9 mouse cellular contexts compared by ENCODE assay signal in genomic region chr7:101382378-101382777, GRCm38 (mm10). TPM values are rescaled to one million over a fixed set of nuclear protein-coding genes. Genes with fewer than 3 reads are reported as not detected.
DNase-seq lines count a peak whose midpoint lies in the region; ATAC-seq and TF ChIP-seq lines count a peak whose summit lies in the region.
"Had no signal": no experiment of that assay in that cellular context is flagged by ENCODE, and none has a peak within 500 bp of the region (broad histone marks: within the 10 kb centered on the region; RNA-seq: fewer than 3 reads in every experiment).

No protein-coding gene starts in this region.

- 78% methylated on average over 8 of the region's 8 CpGs for WGBS in forebrain, embryonic 13.5 days
- WGBS in forebrain, embryonic 14.5 days, result 75% methylated on average over 8 of the region's 8 CpGs
- 60% methylated on average over 8 of the region's 8 CpGs for WGBS in kidney, postnatal 0 days
- 32% methylated on average over 8 of the region's 8 CpGs for WGBS in spleen, adult 2 months

- no peaks in the 10 kb centered on the region for H3K36me3 ChIP-seq in forebrain, embryonic 13.5 days (ENCODE audit: poor library complexity, severe bottlenecking)
- H3K36me3 ChIP-seq in forebrain, embryonic 14.5 days (ENCODE audit: control insufficient read depth, insufficient read depth, low read length), result no peaks in the 10 kb centered on the region
- no peaks in the 10 kb centered on the region for H3K36me3 ChIP-seq in kidney, postnatal 0 days (ENCODE audit: insufficient read depth, low read length)
- peaks cover 10% of the 10 kb centered on the region for H3K36me3 ChIP-seq in spleen, adult 2 months (ENCODE audit: control insufficient read depth, insufficient read depth, low read length)
- H3K36me3 ChIP-seq: limb, embryonic 15.5 days had no signal

- no peak overlapping the region for H3K4me2 ChIP-seq in forebrain, embryonic 13.5 days
- no peak overlapping the region for H3K4me2 ChIP-seq in forebrain, embryonic 14.5 days (ENCODE audit: low read length)
- H3K4me2 ChIP-seq in kidney, postnatal 0 days (ENCODE audit: low read length), result no peak overlapping the region
- H3K4me2 ChIP-seq: limb, embryonic 15.5 days had no signal

- ATAC-seq in forebrain, embryonic 13.5 days, result no peak
- ATAC-seq in forebrain, embryonic 14.5 days, result no peak
- ATAC-seq in kidney, postnatal 0 days (replicated peaks; ENCODE audit: low FRiP score, low read depth), result no peak

- no peak overlapping the region for H3K27ac ChIP-seq in forebrain, embryonic 13.5 days
- H3K27ac ChIP-seq in forebrain, embryonic 14.5 days (ENCODE audit: low read depth, low read length), result no peak overlapping the region
- no peak overlapping the region for H3K27ac ChIP-seq in kidney, postnatal 0 days
- peak overlapping the region; percentile 26; the same call in 1 of the 2 replicates for H3K27ac ChIP-seq in spleen, adult 2 months (ENCODE audit: insufficient read depth, low read length)
- H3K27ac ChIP-seq: limb, embryonic 15.5 days had no signal

- no peaks in the 10 kb centered on the region for H3K9me3 ChIP-seq in forebrain, embryonic 13.5 days (replicated peaks)
- H3K9me3 ChIP-seq in forebrain, embryonic 14.5 days (replicated peaks; ENCODE audit: control insufficient read depth, low read length), result no peaks in the 10 kb centered on the region
- no peaks in the 10 kb centered on the region for H3K9me3 ChIP-seq in kidney, postnatal 0 days (replicated peaks; ENCODE audit: low read length)
- H3K9me3 ChIP-seq: limb, embryonic 15.5 days had no signal

- H3K4me3 ChIP-seq in forebrain, embryonic 13.5 days, result no peak overlapping the region
- no peak overlapping the region for H3K4me3 ChIP-seq in forebrain, embryonic 14.5 days (ENCODE audit: low read depth, low read length)
- no peak overlapping the region for H3K4me3 ChIP-seq in kidney, postnatal 0 days (replicated peaks; ENCODE audit: low read depth, low read length)
- no peak overlapping the region for H3K4me3 ChIP-seq in spleen, adult 2 months (ENCODE audit: extremely low read depth, insufficient read depth, insufficient read length)
- H3K4me3 ChIP-seq: limb, embryonic 15.5 days had no signal

- TF ChIP-seq CTCF in kidney, postnatal 0 days (IDR thresholded peaks at IDR 0.05; ENCODE audit: low read depth), result 0 out of 2 replicates have a peak, but pooled peaks have one; percentile 2
- no peak for TF ChIP-seq CTCF in spleen, adult 2 months (IDR thresholded peaks at IDR 0.05; ENCODE audit: extremely low read depth, insufficient read depth, insufficient read length, insufficient replicate concordance)

- peak overlapping the region; percentile 12; the same call in 1 of the 2 replicates for H3K9ac ChIP-seq in forebrain, embryonic 13.5 days
- H3K9ac ChIP-seq in forebrain, embryonic 14.5 days (ENCODE audit: low read length), result no peak overlapping the region
- H3K9ac ChIP-seq in kidney, postnatal 0 days (ENCODE audit: low read depth, low read length), result no peak overlapping the region
- H3K9ac ChIP-seq: limb, embryonic 15.5 days had no signal

- peaks cover 16% of the 10 kb centered on the region; the same call in 1 of the 2 replicates for H3K4me1 ChIP-seq in forebrain, embryonic 13.5 days
- H3K4me1 ChIP-seq in forebrain, embryonic 14.5 days (ENCODE audit: control insufficient read depth, insufficient read depth, low read length), result peaks cover 8% of the 10 kb centered on the region
- H3K4me1 ChIP-seq in kidney, postnatal 0 days (replicated peaks; ENCODE audit: insufficient read depth, low read length), result peaks cover 44% of the 10 kb centered on the region
- peaks cover 28% of the 10 kb centered on the region for H3K4me1 ChIP-seq in spleen, adult 2 months (ENCODE audit: control insufficient read depth, insufficient read depth, insufficient read length)

- no peak for DNase-seq in forebrain, embryonic 14.5 days (ENCODE audit: low spot score)
- DNase-seq in retina, postnatal 1 day, result peak; percentile 54
- no peak for DNase-seq in retina, embryonic 14.5 days (ENCODE audit: low spot score)
- no peak for DNase-seq in kidney, postnatal 0 days (ENCODE audit: low spot score)
- DNase-seq in spleen, adult 2 months (ENCODE audit: low read depth in 1 of 2, low spot score in 2 of 2), result peak; percentile 52 to 68
- no peak for DNase-seq in urinary bladder, postnatal 36 days (ENCODE audit: low spot score in 2 of 2)
- no peak for DNase-seq in thymus, postnatal 10 days (ENCODE audit: low spot score in 2 of 2)

- TF ChIP-seq POLR2A in spleen, adult 2 months (IDR thresholded peaks at IDR 0.05; ENCODE audit: low read depth, low read length), result no peak

- 0 out of 2 replicates have a peak, but pooled peaks cover 2% of the 10 kb centered on the region for H3K27me3 ChIP-seq in forebrain, embryonic 13.5 days
- no peaks in the 10 kb centered on the region for H3K27me3 ChIP-seq in forebrain, embryonic 14.5 days (replicated peaks; ENCODE audit: control insufficient read depth, insufficient read depth, low read length)
- no peaks in the 10 kb centered on the region for H3K27me3 ChIP-seq in kidney, postnatal 0 days (ENCODE audit: insufficient read depth, low read length)
- no peaks in the 10 kb centered on the region for H3K27me3 ChIP-seq in spleen, adult 2 months (ENCODE audit: control insufficient read depth, insufficient read depth, low read length)
- H3K27me3 ChIP-seq: limb, embryonic 15.5 days had no signal

RNA-seq across cellular contexts. Expression of gene Gm45837, which starts 28.3 kb away (rescaled TPM):
- polyA plus RNA-seq in forebrain, embryonic 13.5 days (2015; fragmentation: Nextera tagmentation; extraction: Ambion mirVana), result not detected in 2 replicates
- polyA plus RNA-seq in forebrain, embryonic 14.5 days (2014; fragmentation: Nextera tagmentation; extraction: Ambion mirVana), result not detected in 2 replicates
- 4.5 and 5.3 TPM in 2 replicates for polyA plus RNA-seq in kidney, postnatal 0 days (2015; fragmentation: Nextera tagmentation; extraction: Ambion mirVana)
- polyA plus RNA-seq in spleen, adult 2 months (2012; rRNA removed), result 1.1 TPM in 1 of 2 replicates, not detected in the other

RNA-seq across cellular contexts. Expression of gene Arap1, which starts 34.5 kb away (rescaled TPM):
- 4.8 and 6.0 TPM in 2 replicates for polyA plus RNA-seq in forebrain, embryonic 13.5 days (2015; fragmentation: Nextera tagmentation; extraction: Ambion mirVana)
- 5.8 and 6.5 TPM in 2 replicates for polyA plus RNA-seq in forebrain, embryonic 14.5 days (2014; fragmentation: Nextera tagmentation; extraction: Ambion mirVana)
- polyA plus RNA-seq in kidney, postnatal 0 days (2015; fragmentation: Nextera tagmentation; extraction: Ambion mirVana), result 65.8 and 70.4 TPM in 2 replicates
- polyA plus RNA-seq in spleen, adult 2 months (2012; rRNA removed), result 227 and 248 TPM in 2 replicates

RNA-seq across cellular contexts. Expression of gene Pde2a, which starts 39.1 kb away (rescaled TPM):
- polyA plus RNA-seq in forebrain, embryonic 13.5 days (2015; fragmentation: Nextera tagmentation; extraction: Ambion mirVana), result 26.2 and 32.2 TPM in 2 replicates
- 27.0 and 34.7 TPM in 2 replicates for polyA plus RNA-seq in forebrain, embryonic 14.5 days (2014; fragmentation: Nextera tagmentation; extraction: Ambion mirVana)
- 21.0 and 22.1 TPM in 2 replicates for polyA plus RNA-seq in kidney, postnatal 0 days (2015; fragmentation: Nextera tagmentation; extraction: Ambion mirVana)
- polyA plus RNA-seq in spleen, adult 2 months (2012; rRNA removed), result 42.6 and 48.4 TPM in 2 replicates

Comparison
In these comparisons a context has a peak if more than half of its experiments do, and no peak if none do; other contexts are left out.
1. DNase-seq: peak in retina, postnatal 1 day (single experiment) and spleen, adult 2 months (2 of 2); none in forebrain, embryonic 14.5 days (single experiment), retina, embryonic 14.5 days (single experiment), kidney, postnatal 0 days (single experiment), urinary bladder, postnatal 36 days (0 of 2) and thymus, postnatal 10 days (0 of 2).